Comparison of ENCODE assay signal across 10 mouse cellular contexts in genomic region chr13:49326246-49327206, GRCm38 (mm10). TPM values are rescaled to one million over a fixed set of nuclear protein-coding genes. Genes with fewer than 3 reads are reported as not detected.
DNase-seq lines count a peak whose midpoint lies in the region; ATAC-seq and TF ChIP-seq lines count a peak whose summit lies in the region.
"Had no signal": no experiment of that assay in that cellular context is flagged by ENCODE, and none has a peak within 500 bp of the region (broad histone marks: within the 10 kb centered on the region; RNA-seq: fewer than 3 reads in every experiment).

No protein-coding gene starts in this region.

- no peaks in the 10 kb centered on the region for H3K79me2 ChIP-seq in liver, adult 2 months (ENCODE audit: control insufficient read depth, insufficient read depth, low read length)

- DNase-seq in liver, adult 2 months (ENCODE audit: extremely low read depth, low read depth, low spot score), result peak; percentile 40
- DNase-seq in R1 (ENCODE audit: low read depth, low spot score), result peak; percentile 63
- peak; percentile 69 for DNase-seq in lung, postnatal 14 days
- peak; percentile 35 for DNase-seq in retina, postnatal 7 days (ENCODE audit: low read depth, low spot score)
- DNase-seq in Muller cell, postnatal 12 days (ENCODE audit: inconsistent ontology term), result no peak

- 60% methylated on average over 6 of the region's 6 CpGs for WGBS in liver, adult 2 months
- 32% methylated on average over 6 of the region's 6 CpGs for WGBS in liver, embryonic 12.5 days (ENCODE audit: insufficient replicate concordance)
- WGBS in hindbrain, embryonic 15.5 days, result 66% methylated on average over 6 of the region's 6 CpGs

- no peaks in the 10 kb centered on the region for H3K27me3 ChIP-seq in liver, adult 2 months (ENCODE audit: control insufficient read depth, insufficient read depth, low read length)
- H3K27me3 ChIP-seq in liver, embryonic 12.5 days (replicated peaks), result peaks cover 4% of the 10 kb centered on the region; the same call in 1 of the 2 replicates
- H3K27me3 ChIP-seq in hindbrain, embryonic 15.5 days, result peaks cover 7% of the 10 kb centered on the region; the same call in 1 of the 2 replicates
- H3K27me3 ChIP-seq: embryonic facial prominence, embryonic 13.5 days; limb, embryonic 15.5 days had no signal

- no peak for ATAC-seq in liver, embryonic 12.5 days
- peak; percentile 59 for ATAC-seq in common myeloid progenitor, adult 5-6 weeks (replicated peaks; ENCODE audit: low read depth, poor library complexity, severe bottlenecking)
- peak; percentile 54 for ATAC-seq in hindbrain, embryonic 15.5 days (ENCODE audit: low FRiP score, low read depth)

- H3K27ac ChIP-seq in liver, adult 2 months (replicated peaks; ENCODE audit: insufficient read depth, low read depth, low read length), result no peak overlapping the region
- H3K27ac ChIP-seq in liver, embryonic 12.5 days, result no peak overlapping the region
- no peak overlapping the region for H3K27ac ChIP-seq in hindbrain, embryonic 15.5 days (replicated peaks)
- H3K27ac ChIP-seq: embryonic facial prominence, embryonic 13.5 days; limb, embryonic 15.5 days had no signal

- no peak for TF ChIP-seq CTCF in liver, adult 2 months (IDR thresholded peaks at IDR 0.05; ENCODE audit: low read depth, low read length)

- H3K9ac ChIP-seq in liver, adult 2 months (ENCODE audit: low read depth, low read length), result no peak overlapping the region
- H3K9ac ChIP-seq in liver, embryonic 12.5 days, result no peak overlapping the region
- H3K9ac ChIP-seq in hindbrain, embryonic 15.5 days, result no peak overlapping the region
- H3K9ac ChIP-seq: embryonic facial prominence, embryonic 13.5 days; limb, embryonic 15.5 days had no signal

- no peak for TF ChIP-seq POLR2A in liver, adult 2 months (IDR thresholded peaks at IDR 0.05; ENCODE audit: extremely low read depth, insufficient read depth, low read length)

- H3K9me3 ChIP-seq in liver, embryonic 12.5 days (replicated peaks), result no peaks in the 10 kb centered on the region
- no peaks in the 10 kb centered on the region for H3K9me3 ChIP-seq in hindbrain, embryonic 15.5 days
- H3K9me3 ChIP-seq: embryonic facial prominence, embryonic 13.5 days; limb, embryonic 15.5 days had no signal

- H3K36me3 ChIP-seq in liver, adult 2 months (ENCODE audit: control insufficient read depth, insufficient read depth, low read length), result no peaks in the 10 kb centered on the region
- H3K36me3 ChIP-seq in liver, embryonic 12.5 days, result no peaks in the 10 kb centered on the region
- H3K36me3 ChIP-seq in hindbrain, embryonic 15.5 days, result no peaks in the 10 kb centered on the region
- H3K36me3 ChIP-seq: embryonic facial prominence, embryonic 13.5 days; limb, embryonic 15.5 days had no signal

- no peak overlapping the region for H3K4me3 ChIP-seq in liver, adult 2 months (ENCODE audit: insufficient read depth, low read depth, low read length)
- H3K4me3 ChIP-seq in liver, embryonic 12.5 days, result no peak overlapping the region
- no peak overlapping the region for H3K4me3 ChIP-seq in hindbrain, embryonic 15.5 days
- H3K4me3 ChIP-seq: embryonic facial prominence, embryonic 13.5 days; limb, embryonic 15.5 days had no signal

- no peak overlapping the region for H3K4me2 ChIP-seq in liver, embryonic 12.5 days
- H3K4me2 ChIP-seq in hindbrain, embryonic 15.5 days, result no peak overlapping the region
- H3K4me2 ChIP-seq: embryonic facial prominence, embryonic 13.5 days; limb, embryonic 15.5 days had no signal

- no peaks in the 10 kb centered on the region for H3K4me1 ChIP-seq in liver, adult 2 months (ENCODE audit: control insufficient read depth, insufficient read depth, low read length)
- H3K4me1 ChIP-seq in liver, embryonic 12.5 days, result peaks cover 4% of the 10 kb centered on the region; the same call in 1 of the 2 replicates
- no peaks in the 10 kb centered on the region for H3K4me1 ChIP-seq in hindbrain, embryonic 15.5 days (replicated peaks)

RNA-seq across cellular contexts. Expression of gene Fgd3, which starts 6.4 kb away (rescaled TPM):
- 0.60 and 0.65 TPM in 2 replicates for total RNA-seq in liver, adult 2 months (2014; rRNA removed)
- polyA plus RNA-seq in liver, adult 2 months (2012; rRNA removed), result 0.40 and 0.51 TPM in 2 replicates
- polyA plus RNA-seq in liver, embryonic 12.5 days (2016; fragmentation: Nextera tagmentation; extraction: Ambion mirVana), result 0.32 and 0.49 TPM in 2 replicates
- 8.8 and 11.9 TPM in 2 replicates for total RNA-seq in common myeloid progenitor, adult 5-6 weeks (2017)
- 1.6 and 1.9 TPM in 2 replicates for polyA plus RNA-seq in hindbrain, embryonic 15.5 days (2015; fragmentation: Nextera tagmentation; extraction: Ambion mirVana)

RNA-seq across cellular contexts. Expression of gene Bicd2, which starts 14.9 kb away (rescaled TPM):
- 7.4 and 7.6 TPM in 2 replicates for total RNA-seq in liver, adult 2 months (2014; rRNA removed)
- 6.2 and 8.7 TPM in 2 replicates for polyA plus RNA-seq in liver, adult 2 months (2012; rRNA removed)
- polyA plus RNA-seq in liver, embryonic 12.5 days (2016; fragmentation: Nextera tagmentation; extraction: Ambion mirVana), result 14.7 and 15.2 TPM in 2 replicates
- total RNA-seq in common myeloid progenitor, adult 5-6 weeks (2017), result 20.4 and 24.3 TPM in 2 replicates
- 28.7 and 28.9 TPM in 2 replicates for polyA plus RNA-seq in hindbrain, embryonic 15.5 days (2015; fragmentation: Nextera tagmentation; extraction: Ambion mirVana)
